In genomic region chr11:69513840-69514239, GRCm38 (mm10) we compare ENCODE assay signal across 8 mouse cellular contexts. TPM values are rescaled to one million over a fixed set of nuclear protein-coding genes. Genes with fewer than 3 reads are reported as not detected.
A peak's percentile ranks its signal among the peaks of the same experiment; 100 is the strongest.
DNase-seq lines count a peak whose midpoint lies in the region; ATAC-seq and TF ChIP-seq lines count a peak whose summit lies in the region.

No protein-coding gene starts in this region.

- H3K4me3 ChIP-seq in forebrain, embryonic 10.5 days: no peak overlapping the region
- no peak overlapping the region for H3K4me3 ChIP-seq in intestine, embryonic 15.5 days (replicated peaks)
- H3K4me3 ChIP-seq in lung, adult 2 months (replicated peaks; ENCODE audit: extremely low read depth, low read depth, low read length): no peak overlapping the region

- DNase-seq in adrenal gland, adult (ENCODE audit: inconsistent age in 2 of 2, low spot score in 1 of 2): peak; percentile 52 to 83
- DNase-seq in adrenal gland, postnatal 4 days (ENCODE audit: low spot score in 2 of 2): no peak
- peak; percentile 85 for DNase-seq in CD4-positive, CD25-positive, alpha-beta regulatory T cell, adult 2 months (ENCODE audit: low read depth, low spot score)
- DNase-seq in c-Kit-negative CD71-positive TER-119-positive erythroid progenitor cells, embryonic 14.5 days (ENCODE audit: low read depth, low spot score): peak; percentile 36
- DNase-seq in forebrain, embryonic 10.5 days (ENCODE audit: extremely low spot score, low spot score): peak; percentile 43
- peak; percentile 46 for DNase-seq in lung, adult 2 months
- peak; percentile 52 for DNase-seq in ovary, postnatal 36 days (ENCODE audit: low spot score)

- no peak overlapping the region for H3K9ac ChIP-seq in intestine, embryonic 15.5 days

- peak; percentile 70 for TF ChIP-seq CTCF in lung, adult 2 months (IDR thresholded peaks at IDR 0.05; ENCODE audit: insufficient read depth, low read length)

- H3K4me1 ChIP-seq in forebrain, embryonic 10.5 days: peaks cover 13% of the 10 kb centered on the region
- 0 out of 2 replicates have a peak, but pooled peaks cover 4% of the 10 kb centered on the region for H3K4me1 ChIP-seq in intestine, embryonic 15.5 days (replicated peaks)
- no peaks in the 10 kb centered on the region for H3K4me1 ChIP-seq in lung, adult 2 months (ENCODE audit: control insufficient read depth, insufficient read depth, low read length)

- ATAC-seq in intestine, embryonic 15.5 days: 0 out of 2 replicates have a peak, but pooled peaks have one; percentile 67

- no peaks in the 10 kb centered on the region for H3K27me3 ChIP-seq in forebrain, embryonic 10.5 days (ENCODE audit: poor library complexity, severe bottlenecking)
- no peaks in the 10 kb centered on the region for H3K27me3 ChIP-seq in intestine, embryonic 15.5 days (replicated peaks)

- TF ChIP-seq POLR2A in lung, adult 2 months (IDR thresholded peaks at IDR 0.05; ENCODE audit: borderline replicate concordance, extremely low read depth, low read depth, low read length): no peak

- H3K27ac ChIP-seq in forebrain, embryonic 10.5 days: no peak overlapping the region
- no peak overlapping the region for H3K27ac ChIP-seq in intestine, embryonic 15.5 days

- WGBS in forebrain, embryonic 10.5 days: 12% methylated on average over 6 of the region's 6 CpGs
- WGBS in intestine, embryonic 15.5 days: 11% methylated on average over 6 of the region's 6 CpGs
- 4% methylated on average over 6 of the region's 6 CpGs for WGBS in lung, adult 2 months

- no peak overlapping the region for H3K4me2 ChIP-seq in intestine, embryonic 15.5 days (replicated peaks)

- H3K9me3 ChIP-seq in forebrain, embryonic 10.5 days: no peaks in the 10 kb centered on the region
- H3K9me3 ChIP-seq in intestine, embryonic 15.5 days: no peaks in the 10 kb centered on the region

- H3K36me3 ChIP-seq in forebrain, embryonic 10.5 days (replicated peaks): no peaks in the 10 kb centered on the region
- no peaks in the 10 kb centered on the region for H3K36me3 ChIP-seq in intestine, embryonic 15.5 days

RNA-seq across cellular contexts. Expression of gene Dnah2, which starts 35.1 kb away (rescaled TPM):
- 1 to 10 TPM; 1.1 to 1.7 TPM for total RNA-seq in adrenal gland, postnatal 4 days (2021)
- 1.5 TPM in 2 replicates for polyA plus RNA-seq in forebrain, embryonic 10.5 days (2016; fragmentation: Nextera tagmentation; extraction: Ambion mirVana)
- polyA plus RNA-seq in intestine, embryonic 15.5 days (2015; fragmentation: Nextera tagmentation; extraction: Ambion mirVana): 0.77 and 0.87 TPM in 2 replicates
- 3.1 TPM in 2 replicates for polyA plus RNA-seq in lung, adult 2 months (2012; rRNA removed)

RNA-seq across cellular contexts. Expression of gene Efnb3, which starts 46.2 kb away (rescaled TPM):
- total RNA-seq in adrenal gland, postnatal 4 days (2021): 1 to 10 TPM; 9.4 to 9.6 TPM
- 27.9 and 28.7 TPM in 2 replicates for polyA plus RNA-seq in forebrain, embryonic 10.5 days (2016; fragmentation: Nextera tagmentation; extraction: Ambion mirVana)
- 9.8 and 10.2 TPM in 2 replicates for polyA plus RNA-seq in intestine, embryonic 15.5 days (2015; fragmentation: Nextera tagmentation; extraction: Ambion mirVana)
- polyA plus RNA-seq in lung, adult 2 months (2012; rRNA removed): 0.88 and 1.0 TPM in 2 replicates

Comparison
In these comparisons a context has a peak if more than half of its experiments do, and no peak if none do; other contexts are left out.
1. DNase-seq: peak in adrenal gland, adult (2 of 2), CD4-positive, CD25-positive, alpha-beta regulatory T cell, adult 2 months (single experiment), c-Kit-negative CD71-positive TER-119-positive erythroid progenitor cells, embryonic 14.5 days (single experiment), forebrain, embryonic 10.5 days (single experiment), lung, adult 2 months (single experiment) and ovary, postnatal 36 days (single experiment); none in adrenal gland, postnatal 4 days (0 of 2).